Mouse (Mus musculus) limb, embryonic 13.5 days (tissue): ENCODE data around the gene Hbq1b. TPM values are rescaled to one million over a fixed set of nuclear protein-coding genes. Genes with fewer than 3 reads are reported as not detected.
A peak's percentile ranks its signal among the peaks of the same experiment; 100 is the strongest.
"Not testable (repeated sequence)": the region's sequence is repeated elsewhere in the genome, so short reads cannot be mapped to it uniquely, and the experiment has no call there.

Source experiments
- ATAC-seq: fragments of 200-750 bp; cut with Nextera tagmentation; 2 replicates; pipeline ENCODE4 v1.8.0; 2017; ENCODE audit warnings: low read depth, moderate number of reproducible peaks, moderate TSS enrichment; ENCODE audit not compliant: low FRiP score
- H3K27ac ChIP-seq: fragments of 300-500 bp; sonication (generic); 2 replicates; pipeline ENCODE4 v1.5.1; 2015; ENCODE audit warnings: inconsistent platforms, mild to moderate bottlenecking, moderate library complexity
- H3K27me3 ChIP-seq: fragments of 300-500 bp; sonication (generic); 2 replicates; pipeline ENCODE4 v1.6.1; 2015; ENCODE audit warnings: mild to moderate bottlenecking, inconsistent platforms
- H3K36me3 ChIP-seq: fragments of 300-500 bp; sonication (generic); 2 replicates; pipeline ENCODE4 v1.6.1; 2015; ENCODE audit warnings: inconsistent platforms, mild to moderate bottlenecking, moderate library complexity
- H3K4me1 ChIP-seq: fragments of 300-500 bp; sonication (generic); 2 replicates; pipeline ENCODE4 v1.6.1; 2015; ENCODE audit warnings: inconsistent platforms
- H3K4me2 ChIP-seq: fragments of 300-500 bp; sonication (generic); replicated peaks from 2 replicates; pipeline ENCODE4 v1.6.1; 2015; ENCODE audit warnings: inconsistent platforms, mild to moderate bottlenecking, moderate library complexity
- H3K4me3 ChIP-seq: fragments of 300-500 bp; sonication (generic); 2 replicates; pipeline ENCODE4 v1.5.1; 2015; ENCODE audit warnings: moderate library complexity, mild to moderate bottlenecking, inconsistent platforms
- H3K9ac ChIP-seq: fragments of 300-500 bp; sonication (generic); 2 replicates; pipeline ENCODE4 v1.6.1; 2015; ENCODE audit warnings: mild to moderate bottlenecking, inconsistent platforms
- H3K9me3 ChIP-seq: fragments of 300-500 bp; sonication (generic); 2 replicates; pipeline ENCODE4 v1.6.1; 2016; ENCODE audit warnings: inconsistent platforms
- WGBS: fragments of 180-500 bp; shearing (Covaris S2); methylation state at CpG from one replicate; pipeline ENCODE4 v1.1.7; 2015; 5-methylcytosine and 5-hydroxymethylcytosine counted together
- polyA plus RNA-seq: library from polyadenylated mRNA; unstranded; fragments of >200 nt; fragmentation: Nextera tagmentation; extraction: Ambion mirVana; gene quantifications from 2 replicates; pipeline ENCODE4 v1.2.1, GENCODE M21; 2015

Gene Hbq1b
- polyA plus RNA-seq, 1 experiment from 2014 or later: 1.8 TPM

DNA sequence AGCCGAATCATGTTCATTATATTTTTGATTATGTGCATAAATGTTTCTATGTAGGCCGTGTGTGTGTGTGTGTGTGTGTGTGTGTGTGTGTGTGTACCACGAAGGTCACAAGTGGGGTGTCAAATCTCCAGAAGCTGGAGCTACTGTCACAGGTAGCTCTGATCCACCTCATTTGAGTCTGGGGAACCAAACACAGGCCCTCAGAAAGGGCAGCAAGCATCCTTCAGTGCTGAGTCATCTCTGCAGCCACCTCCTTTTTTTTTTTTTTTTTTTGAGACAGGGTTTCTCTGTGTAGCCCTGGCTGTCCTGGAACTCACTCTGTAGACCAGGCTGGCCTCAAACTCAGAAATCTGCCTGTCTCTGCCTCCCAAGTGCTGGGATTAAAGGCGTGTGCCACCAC is 6.1 kb downstream of the Hbq1b start:
- 77% methylated on average over 4 of the region's 4 CpGs for WGBS
- not testable (repeated sequence) for H3K4me2 ChIP-seq, H3K27me3 ChIP-seq, H3K36me3 ChIP-seq, H3K4me1 ChIP-seq, H3K27ac ChIP-seq, H3K9ac ChIP-seq, H3K9me3 ChIP-seq, ATAC-seq, H3K4me3 ChIP-seq

DNA sequence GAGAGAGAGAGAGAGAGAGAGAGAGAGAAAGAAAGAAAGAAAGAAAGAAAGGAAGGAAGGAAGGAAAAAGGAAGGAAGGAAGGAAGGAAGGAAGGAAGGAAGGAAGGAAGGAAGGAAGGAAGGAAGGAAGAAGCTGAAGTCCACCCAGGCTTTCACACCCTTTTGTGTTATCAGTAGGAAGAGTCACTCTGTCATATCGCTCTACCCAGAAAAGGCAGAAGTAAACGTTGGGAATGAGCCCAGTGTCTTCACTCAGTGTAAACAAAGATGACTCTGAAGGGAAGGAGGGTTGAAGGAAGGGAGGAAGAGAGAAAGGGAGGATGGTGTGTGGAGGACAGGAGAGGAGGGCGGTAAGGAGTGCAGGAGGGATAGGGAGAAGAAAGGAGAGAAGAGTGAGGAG is 6.7 kb downstream of the Hbq1b start:
- not testable (repeated sequence) for H3K27ac ChIP-seq, H3K4me1 ChIP-seq, ATAC-seq, H3K4me3 ChIP-seq, H3K36me3 ChIP-seq, H3K9me3 ChIP-seq, H3K4me2 ChIP-seq, H3K9ac ChIP-seq, H3K27me3 ChIP-seq
- 69% methylated on average over 3 of the region's 3 CpGs for WGBS

- not testable (repeated sequence) for H3K9ac ChIP-seq, H3K9me3 ChIP-seq
Observed at GRCm38 (mm10) chr11:32296203-32296602, 9.4 kb downstream of the Hbq1b start, which contains the start of gene Hba-a2. Gene Hba-a2 (plus strand): TSS chr11:32296489.

GRCm38 (mm10) chr11:32297417-32297816 is 10.7 kb downstream of the Hbq1b start:
- 31% methylated on average over 2 of the region's 2 CpGs for WGBS
- not testable (repeated sequence) for H3K4me1 ChIP-seq, H3K27ac ChIP-seq, H3K9ac ChIP-seq, H3K4me2 ChIP-seq, H3K4me3 ChIP-seq, H3K9me3 ChIP-seq, H3K36me3 ChIP-seq, ATAC-seq
- peaks cover 15% of the 10 kb centered on the region for H3K27me3 ChIP-seq

More at GRCm38 (mm10) chr11:32296203-32296602, 9.4 kb downstream of the Hbq1b start, which contains the start of gene Hba-a2:
- H3K27me3 ChIP-seq: peaks cover 11% of the 10 kb centered on the region
- not testable (repeated sequence) for H3K4me3 ChIP-seq, H3K4me2 ChIP-seq, H3K36me3 ChIP-seq, H3K4me1 ChIP-seq, H3K27ac ChIP-seq
- ATAC-seq: peak; percentile 33; the same call in 1 of the 2 replicates
- WGBS: no CpG with 5 or more reads among the region's 4 CpGs

GRCm38 (mm10) chr11:32297866-32298531 is 11.2 kb downstream of the Hbq1b start:
- Histone ChIP-seq H3K9me3 (no peaks in the 10 kb centered on the region), H3K36me3 (no peaks in the 10 kb centered on the region)
- ATAC-seq: no peak

GRCm38 (mm10) chr11:32298532-32298918 is 11.8 kb downstream of the Hbq1b start:
- 95% methylated on average over 2 of the region's 2 CpGs for WGBS
- peaks cover 15% of the 10 kb centered on the region for H3K27me3 ChIP-seq
- no peaks in the 10 kb centered on the region for H3K36me3 ChIP-seq
- H3K4me1 ChIP-seq: no peaks in the 10 kb centered on the region
- H3K9me3 ChIP-seq: no peaks in the 10 kb centered on the region
- no peak overlapping the region for H3K9ac ChIP-seq
- H3K27ac ChIP-seq: no peak overlapping the region
- no peak overlapping the region for H3K4me2 ChIP-seq
- no peak overlapping the region for H3K4me3 ChIP-seq
- no peak for ATAC-seq

More at GRCm38 (mm10) chr11:32297866-32298531, 11.2 kb downstream of the Hbq1b start:
- H3K4me3 ChIP-seq: no peak overlapping the region
- no peak overlapping the region for H3K9ac ChIP-seq
- WGBS: 94% methylated on average over 1 of the region's 1 CpGs
- no peak overlapping the region for H3K27ac ChIP-seq
- no peak overlapping the region for H3K4me2 ChIP-seq
- H3K4me1 ChIP-seq: no peaks in the 10 kb centered on the region
- peaks cover 15% of the 10 kb centered on the region for H3K27me3 ChIP-seq

GRCm38 (mm10) chr11:32299865-32300264 is 13.1 kb downstream of the Hbq1b start, which contains the start of gene Hbq1a:
Gene Hbq1a (plus strand): TSS chr11:32300069.
- whole genome bisulfite sequencing: 9% methylated on average over 16 of the region's 16 CpGs
- peak; percentile 63; the same call in 1 of the 2 replicates for ATAC-seq

GRCm38 (mm10) chr11:32300279-32301267 is 13.8 kb downstream of the Hbq1b start:
- no peak overlapping the region; the same call in 1 of the 2 replicates for H3K9ac ChIP-seq
- H3K9me3 ChIP-seq: no peaks in the 10 kb centered on the region
- peak overlapping the region; percentile 31 for H3K4me3 ChIP-seq
- no peaks in the 10 kb centered on the region for H3K4me1 ChIP-seq
- no peak overlapping the region for H3K27ac ChIP-seq
- H3K4me2 ChIP-seq: peak overlapping the region; percentile 58
- peaks cover 17% of the 10 kb centered on the region for H3K27me3 ChIP-seq
- H3K36me3 ChIP-seq: no peaks in the 10 kb centered on the region
- peak; percentile 18; the same call in 1 of the 2 replicates for ATAC-seq
- 42% methylated on average over 16 of the region's 17 CpGs for WGBS

More at GRCm38 (mm10) chr11:32299865-32300264, 13.1 kb downstream of the Hbq1b start, which contains the start of gene Hbq1a:
- Histone ChIP-seq H3K4me2 (peak within 1 kb of the TSS; percentile 58), H3K27me3 (peaks cover 15% of the 10 kb centered on the region), H3K4me3 (peak within 1 kb of the TSS; percentile 31)
- not testable (repeated sequence) for H3K36me3 ChIP-seq, H3K9me3 ChIP-seq, H3K9ac ChIP-seq, H3K27ac ChIP-seq, H3K4me1 ChIP-seq

- Histone ChIP-seq H3K27ac (no peak overlapping the region), H3K4me2 (no peak overlapping the region), H3K9me3 (no peaks in the 10 kb centered on the region), H3K4me1 (no peaks in the 10 kb centered on the region), H3K36me3 (no peaks in the 10 kb centered on the region), H3K27me3 (peaks cover 17% of the 10 kb centered on the region), H3K9ac (no peak overlapping the region), H3K4me3 (no peak overlapping the region)
- WGBS: 55% methylated on average over 1 of the region's 1 CpGs
- no peak for ATAC-seq
Observed at GRCm38 (mm10) chr11:32301506-32301905, 14.7 kb downstream of the Hbq1b start.

GRCm38 (mm10) chr11:32302824-32303419 is 16.2 kb downstream of the Hbq1b start:
- no peak for ATAC-seq
- WGBS: 48% methylated on average over 2 of the region's 2 CpGs
- no peak overlapping the region for H3K9ac ChIP-seq
- H3K4me3 ChIP-seq: no peak overlapping the region
- H3K27me3 ChIP-seq: peaks cover 17% of the 10 kb centered on the region
- no peaks in the 10 kb centered on the region for H3K36me3 ChIP-seq
- no peaks in the 10 kb centered on the region for H3K4me1 ChIP-seq
- H3K4me2 ChIP-seq: no peak overlapping the region
- no peaks in the 10 kb centered on the region for H3K9me3 ChIP-seq
- H3K27ac ChIP-seq: no peak overlapping the region

GRCm38 (mm10) chr11:32303455-32303854 is 16.7 kb downstream of the Hbq1b start:
- ATAC-seq: no peak
- WGBS: 84% methylated on average over 1 of the region's 1 CpGs
- H3K9me3 ChIP-seq: no peaks in the 10 kb centered on the region

More at GRCm38 (mm10) chr11:32303455-32303854, 16.7 kb downstream of the Hbq1b start:
- H3K27me3 ChIP-seq: peaks cover 14% of the 10 kb centered on the region
- H3K9ac ChIP-seq: no peak overlapping the region
- H3K27ac ChIP-seq: no peak overlapping the region
- no peak overlapping the region for H3K4me2 ChIP-seq
- H3K4me3 ChIP-seq: no peak overlapping the region
- no peaks in the 10 kb centered on the region for H3K36me3 ChIP-seq
- H3K4me1 ChIP-seq: no peaks in the 10 kb centered on the region
